Mouse (Mus musculus) embryonic facial prominence, embryonic 15.5 days (tissue): ENCODE data around the gene Mia3. TPM values are rescaled to one million over a fixed set of nuclear protein-coding genes. Genes with fewer than 3 reads are reported as not detected.

Experiments used
- ATAC-seq: fragments of 200-750 bp; cut with Nextera tagmentation; 2 replicates; pipeline ENCODE4 v1.8.0; 2017; ENCODE audit warnings: low read depth, moderate TSS enrichment; ENCODE audit not compliant: insufficient number of reproducible peaks, low FRiP score, low TSS enrichment
- H3K27ac ChIP-seq: fragments of 300-500 bp; sonication (generic); replicated peaks from 2 replicates; pipeline ENCODE4 v1.5.1; 2015; ENCODE audit warnings: mild to moderate bottlenecking, inconsistent platforms
- H3K27me3 ChIP-seq: fragments of 300-500 bp; sonication (generic); 2 replicates; pipeline ENCODE4 v1.6.1; 2015; ENCODE audit warnings: inconsistent platforms
- H3K36me3 ChIP-seq: fragments of 300-500 bp; sonication (generic); 2 replicates; pipeline ENCODE4 v1.6.1; 2015; ENCODE audit warnings: mild to moderate bottlenecking, inconsistent platforms
- H3K4me1 ChIP-seq: fragments of 300-500 bp; sonication (generic); 2 replicates; pipeline ENCODE4 v1.6.1; 2015; ENCODE audit warnings: inconsistent platforms
- H3K4me2 ChIP-seq: fragments of 300-500 bp; sonication (generic); replicated peaks from 2 replicates; pipeline ENCODE4 v1.6.1; 2015; ENCODE audit warnings: mild to moderate bottlenecking, inconsistent platforms
- H3K4me3 ChIP-seq: fragments of 300-500 bp; sonication (generic); replicated peaks from 2 replicates; pipeline ENCODE4 v1.5.1; 2015; ENCODE audit warnings: mild to moderate bottlenecking, inconsistent platforms
- H3K9ac ChIP-seq: fragments of 300-500 bp; sonication (generic); 2 replicates; pipeline ENCODE4 v1.6.1; 2015; ENCODE audit warnings: inconsistent platforms
- H3K9me3 ChIP-seq: fragments of 300-500 bp; sonication (generic); replicated peaks from 2 replicates; pipeline ENCODE4 v1.6.1; 2016; ENCODE audit warnings: inconsistent platforms
- WGBS: fragments of 180-500 bp; shearing (Covaris S2); methylation state at CpG from one replicate; pipeline ENCODE4 v1.1.7; 2015; 5-methylcytosine and 5-hydroxymethylcytosine counted together
- polyA plus RNA-seq: library from polyadenylated mRNA; unstranded; fragments of >200 nt; fragmentation: Nextera tagmentation; extraction: Ambion mirVana; gene quantifications from 2 replicates; pipeline ENCODE4 v1.2.1, GENCODE M21; 2015

Mia3 gene
- polyA plus RNA-seq, 1 experiment from 2014 or later = 122 TPM

DNA sequence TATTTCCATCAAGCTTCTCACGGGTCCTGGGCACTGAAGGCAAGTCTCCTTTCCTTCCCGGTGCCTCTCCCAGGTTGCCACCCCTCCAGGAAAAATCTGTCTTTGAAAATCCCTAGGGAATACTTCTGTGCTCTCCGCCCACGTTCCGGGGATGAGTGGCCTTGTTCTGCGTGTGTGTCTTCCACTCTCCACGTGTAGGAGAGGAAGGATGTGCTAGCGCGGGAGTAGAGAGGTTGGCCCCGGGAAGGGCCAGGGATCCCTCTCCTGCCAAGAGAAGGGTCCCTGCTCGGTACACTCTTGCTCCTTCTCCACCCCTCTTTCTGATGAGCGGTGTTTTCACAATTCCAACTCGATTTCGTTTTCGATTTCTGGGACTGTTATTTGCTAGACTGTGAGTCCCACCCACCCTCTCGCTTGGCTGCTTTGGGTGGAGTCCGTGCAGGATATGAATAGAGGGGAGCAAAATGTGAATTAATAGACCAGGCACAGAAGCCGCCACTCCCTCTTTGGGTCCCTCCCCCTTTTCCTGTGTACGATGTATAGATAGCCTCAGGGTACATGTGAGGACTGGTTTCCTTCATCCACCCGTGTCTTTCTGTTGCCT, 71.4 kb downstream of the Mia3 start:
- Histone ChIP-seq H3K9me3 (no peaks in the 10 kb centered on the region), H3K27ac (peak overlapping the region; percentile 61), H3K9ac (peak overlapping the region; percentile 7; the same call in 1 of the 2 replicates), H3K4me2 (peak overlapping the region; percentile 52), H3K4me1 (no peaks in the 10 kb centered on the region), H3K4me3 (peak overlapping the region; percentile 52), H3K27me3 (no peaks in the 10 kb centered on the region), H3K36me3 (peaks cover 9% of the 10 kb centered on the region; the same call in 1 of the 2 replicates)
- no peak for ATAC-seq
- under 1% methylated on average over 20 of the region's 20 CpGs for WGBS

DNA sequence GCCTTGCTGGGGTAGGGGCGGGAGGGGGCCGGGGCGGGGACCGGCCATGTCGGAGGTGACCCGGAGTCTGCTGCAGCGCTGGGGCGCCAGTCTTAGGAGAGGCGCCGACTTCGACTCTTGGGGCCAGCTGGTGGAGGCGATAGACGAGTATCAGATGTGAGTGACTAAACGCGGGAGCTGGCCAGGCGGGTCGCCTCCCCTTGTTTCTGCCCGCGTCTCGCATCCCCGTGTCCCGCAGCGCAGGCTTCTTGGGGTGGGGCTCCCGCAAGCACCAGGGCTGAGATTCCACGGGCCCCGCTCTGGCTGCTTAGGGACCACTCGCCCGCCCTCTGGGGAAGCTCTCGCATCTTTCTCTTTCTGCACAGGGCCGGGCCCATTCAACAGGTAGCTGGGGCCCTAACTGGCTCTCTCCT, 71.9 kb downstream of the Mia3 start:
- peak overlapping the region; percentile 7; the same call in 1 of the 2 replicates for H3K9ac ChIP-seq

DNA sequence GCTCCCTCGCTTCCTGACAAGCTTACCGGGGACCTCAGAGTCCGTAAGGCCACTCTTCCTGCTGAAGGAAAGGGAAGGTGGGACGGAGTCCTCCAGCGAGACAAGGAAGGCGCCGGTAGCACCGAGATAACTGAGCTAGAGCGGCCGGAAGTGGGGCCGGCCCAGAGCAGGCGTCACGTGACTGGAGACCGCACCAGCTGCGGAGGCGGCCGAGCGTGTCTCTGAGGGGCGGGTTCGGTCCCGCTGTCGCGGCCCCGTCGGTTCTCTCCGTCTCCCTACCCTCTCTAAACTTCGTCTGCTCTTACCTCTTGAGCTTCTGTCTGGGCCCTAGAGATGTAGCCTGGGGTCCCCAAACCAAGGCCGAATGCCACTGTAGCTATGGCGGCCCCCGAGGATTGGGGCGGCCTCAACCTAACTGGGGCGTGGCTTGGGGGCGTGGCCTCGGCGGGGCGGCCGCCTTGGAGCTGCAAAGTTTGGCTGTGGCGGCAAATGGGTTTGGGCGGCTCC, 72.4 kb downstream of the Mia3 start, which contains the start of gene Brox:
Gene Brox, minus strand, starts transcription at position 393 of the 507 bp plus-strand sequence.
- Histone ChIP-seq H3K4me2 (peak within 1 kb of the TSS; percentile 52), H3K9me3 (no peaks in the 10 kb centered on the region), H3K27me3 (no peaks in the 10 kb centered on the region), H3K4me3 (peak within 1 kb of the TSS; percentile 52), H3K4me1 (no peaks in the 10 kb centered on the region), H3K9ac (peak within 1 kb of the TSS; percentile 43), H3K36me3 (peaks cover 18% of the 10 kb centered on the region), H3K27ac (peak within 1 kb of the TSS; percentile 79)
- ATAC-seq = peak; percentile 84
- under 1% methylated on average over 39 of the region's 39 CpGs for WGBS

More for the DNA sequence above, 71.9 kb downstream of the Mia3 start:
- Histone ChIP-seq H3K27me3 (no peaks in the 10 kb centered on the region), H3K9me3 (no peaks in the 10 kb centered on the region), H3K4me2 (peak overlapping the region; percentile 52), H3K27ac (peak overlapping the region; percentile 61), H3K4me3 (peak overlapping the region; percentile 52), H3K4me1 (no peaks in the 10 kb centered on the region), H3K36me3 (peaks cover 13% of the 10 kb centered on the region; the same call in 1 of the 2 replicates)
- ATAC-seq = peak; percentile 5
- WGBS = under 1% methylated on average over 30 of the region's 30 CpGs

DNA sequence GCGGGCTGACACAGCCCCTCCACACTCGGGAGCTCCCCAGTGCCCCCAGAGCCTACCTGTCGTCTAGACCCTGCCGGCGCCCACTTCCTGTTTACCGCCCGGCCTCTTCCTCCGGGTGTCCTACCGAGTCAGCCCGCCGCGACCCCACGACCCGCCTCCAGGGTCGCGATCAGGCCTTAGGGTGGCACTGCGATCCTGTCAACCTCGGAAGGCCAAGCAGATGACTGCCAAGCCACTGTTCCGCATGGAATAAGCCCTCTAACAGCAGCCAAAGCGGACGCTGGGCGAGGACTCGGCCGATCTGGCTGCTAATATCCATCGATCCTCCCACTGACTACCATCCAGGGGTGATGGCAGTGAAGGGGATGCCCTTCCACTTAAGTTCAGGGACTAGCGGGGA, 72.9 kb downstream of the Mia3 start, which contains the start of gene Aida:
Gene Aida, plus strand, starts transcription at position 126 of the 400 bp plus-strand sequence.
- H3K4me3 ChIP-seq = peak within 1 kb of the TSS; percentile 52
- 0% methylated on average over 26 of the region's 26 CpGs for WGBS
- no peak for ATAC-seq
- peak within 1 kb of the TSS; percentile 79 for H3K27ac ChIP-seq
- H3K27me3 ChIP-seq = no peaks in the 10 kb centered on the region
- no peaks in the 10 kb centered on the region for H3K4me1 ChIP-seq
- no peaks in the 10 kb centered on the region for H3K9me3 ChIP-seq
- H3K36me3 ChIP-seq = peaks cover 21% of the 10 kb centered on the region
- H3K9ac ChIP-seq = peak within 1 kb of the TSS; percentile 43
- peak within 1 kb of the TSS; percentile 52 for H3K4me2 ChIP-seq

DNA sequence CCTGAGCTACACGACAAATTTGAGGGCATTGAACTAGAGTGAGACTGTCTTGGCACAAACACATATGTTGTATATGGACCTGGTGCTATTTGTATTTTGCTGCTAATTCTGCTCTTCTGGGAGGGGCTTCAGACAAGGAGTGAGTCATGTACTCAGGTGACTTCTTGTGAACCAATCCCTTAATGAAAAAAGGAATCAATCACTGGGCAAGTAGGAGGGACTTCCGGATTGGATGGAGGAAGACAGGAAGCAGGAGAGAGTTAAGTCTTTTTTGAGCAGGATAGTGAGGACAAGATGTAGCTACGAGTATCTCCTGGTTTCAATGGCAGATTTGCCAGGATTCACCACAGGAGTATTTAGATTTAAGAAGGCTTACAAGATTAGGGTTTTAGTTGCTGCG, 79.8 kb downstream of the Mia3 start:
- Histone ChIP-seq H3K4me1 (no peaks in the 10 kb centered on the region), H3K4me2 (no peak overlapping the region), H3K27ac (no peak overlapping the region), H3K27me3 (no peaks in the 10 kb centered on the region), H3K9me3 (no peaks in the 10 kb centered on the region), H3K36me3 (peaks cover 79% of the 10 kb centered on the region), H3K9ac (no peak overlapping the region), H3K4me3 (no peak overlapping the region)
- whole genome bisulfite sequencing = 87% methylated on average over 4 of the region's 4 CpGs
- ATAC-seq = no peak

DNA sequence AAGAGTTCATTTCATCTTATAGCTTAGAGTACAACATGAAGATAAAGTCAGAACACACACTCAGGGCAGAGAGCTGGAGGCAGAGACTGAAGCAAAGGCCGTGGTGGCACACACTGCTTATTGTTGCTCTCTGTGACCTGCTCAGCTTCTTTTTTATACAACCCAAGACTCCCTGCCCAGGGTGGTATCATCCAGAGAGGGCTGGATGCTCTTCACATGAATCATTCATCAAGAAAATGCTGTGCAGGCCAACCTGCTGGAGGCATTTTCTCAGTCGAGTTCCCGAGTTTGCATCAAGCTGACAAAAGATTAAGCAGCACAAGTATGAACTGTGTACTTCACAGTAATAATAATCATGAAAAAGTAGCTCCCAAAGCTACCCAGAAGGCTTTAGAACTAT, 81.0 kb downstream of the Mia3 start:
- no peaks in the 10 kb centered on the region for H3K4me1 ChIP-seq
- peaks cover 83% of the 10 kb centered on the region for H3K36me3 ChIP-seq
- WGBS = 68% methylated on average over 3 of the region's 3 CpGs
- H3K9ac ChIP-seq = no peak overlapping the region
- no peak overlapping the region for H3K27ac ChIP-seq
- H3K9me3 ChIP-seq = no peaks in the 10 kb centered on the region
- no peak overlapping the region for H3K4me3 ChIP-seq
- H3K27me3 ChIP-seq = no peaks in the 10 kb centered on the region
- no peak for ATAC-seq
- H3K4me2 ChIP-seq = no peak overlapping the region

Other genes with a start within 250 kb of the Mia3 start
- gene Disp1, start 148.0 kb downstream of the Mia3 start, polyA plus RNA-seq = 17.8 and 18.3 TPM in 2 replicates
- 54.2 and 54.8 TPM in 2 replicates for gene Aida, start 73.0 kb downstream of the Mia3 start, polyA plus RNA-seq
- 40.9 and 42.6 TPM in 2 replicates for gene Brox, start 72.3 kb downstream of the Mia3 start, polyA plus RNA-seq
- gene Taf1a, start 19.4 kb upstream of the Mia3 start, polyA plus RNA-seq = 20.1 and 25.3 TPM in 2 replicates
- 0.22 TPM in 1 of 2 replicates, not detected in the other for gene Hhipl2, start 48.7 kb upstream of the Mia3 start, polyA plus RNA-seq